Mouse (Mus musculus): ENCODE results near the gene C1qb. TPM values are rescaled to one million over a fixed set of nuclear protein-coding genes. Genes with fewer than 3 reads are reported as not detected.

C1qb gene
- polyA plus RNA-seq, 1 experiment from 2014 or later: 62.0 TPM

GRCm38 (mm10) chr4:136865531-136865930, 20.5 kb downstream of the C1qb start:
- Histone ChIP-seq H3K36me3 (no peaks in the 10 kb centered on the region), H3K9me3 (replicated peaks) (no peaks in the 10 kb centered on the region), H3K27me3 (replicated peaks) (no peaks in the 10 kb centered on the region), H3K27ac (replicated peaks) (peak overlapping the region; percentile 46; the same call in 1 of the 2 replicates), H3K4me2 (peak overlapping the region; percentile 32), H3K4me1 (peaks cover 35% of the 10 kb centered on the region), H3K4me3 (replicated peaks) (no peak overlapping the region), H3K9ac (replicated peaks) (no peak overlapping the region; the same call in 1 of the 2 replicates)
- WGBS: 31% methylated on average over 5 of the region's 5 CpGs
- ATAC-seq (ENCODE audit: low FRiP score): 0 out of 2 replicates have a peak, but pooled peaks have one; percentile 11

GRCm38 (mm10) chr4:136864751-136865470, 21.1 kb downstream of the C1qb start:
- H3K27ac ChIP-seq (replicated peaks): peak overlapping the region; percentile 46; the same call in 1 of the 2 replicates
- H3K4me1 ChIP-seq: peaks cover 35% of the 10 kb centered on the region
- no peak overlapping the region; the same call in 1 of the 2 replicates for H3K9ac ChIP-seq (replicated peaks)
- no peaks in the 10 kb centered on the region for H3K27me3 ChIP-seq (replicated peaks)
- 5% methylated on average over 15 of the region's 15 CpGs for WGBS
- H3K4me3 ChIP-seq (replicated peaks): no peak overlapping the region
- no peaks in the 10 kb centered on the region for H3K36me3 ChIP-seq
- no peaks in the 10 kb centered on the region for H3K9me3 ChIP-seq (replicated peaks)
- H3K4me2 ChIP-seq: peak overlapping the region; percentile 32
- ATAC-seq (ENCODE audit: low FRiP score): peak; percentile 52; the same call in 1 of the 2 replicates

- Histone ChIP-seq H3K9me3 (replicated peaks) (no peaks in the 10 kb centered on the region), H3K4me2 (no peak overlapping the region), H3K27ac (replicated peaks) (no peak overlapping the region), H3K36me3 (no peaks in the 10 kb centered on the region), H3K27me3 (replicated peaks) (no peaks in the 10 kb centered on the region), H3K4me1 (peaks cover 35% of the 10 kb centered on the region), H3K4me3 (replicated peaks) (no peak overlapping the region), H3K9ac (replicated peaks) (no peak overlapping the region)
- no peak for ATAC-seq (ENCODE audit: low FRiP score)
- WGBS: 49% methylated on average over 9 of the region's 9 CpGs
Measured at GRCm38 (mm10) chr4:136863517-136863916, 22.5 kb downstream of the C1qb start.

- H3K27ac ChIP-seq (replicated peaks): no peak overlapping the region
- 70% methylated on average over 2 of the region's 2 CpGs for WGBS
- H3K4me1 ChIP-seq: peaks cover 31% of the 10 kb centered on the region
- H3K9ac ChIP-seq (replicated peaks): no peak overlapping the region
- H3K27me3 ChIP-seq (replicated peaks): no peaks in the 10 kb centered on the region
- H3K9me3 ChIP-seq (replicated peaks): no peaks in the 10 kb centered on the region
- no peak overlapping the region for H3K4me2 ChIP-seq
- H3K4me3 ChIP-seq (replicated peaks): no peak overlapping the region
- H3K36me3 ChIP-seq: no peaks in the 10 kb centered on the region
- ATAC-seq (ENCODE audit: low FRiP score): no peak
Measured at GRCm38 (mm10) chr4:136862411-136862810, 23.6 kb downstream of the C1qb start.

- WGBS: 7% methylated on average over 17 of the region's 17 CpGs
- Histone ChIP-seq H3K27me3 (replicated peaks) (no peaks in the 10 kb centered on the region), H3K27ac (replicated peaks) (0 out of 2 replicates have a peak overlapping the region, but pooled peaks have one; percentile 4), H3K36me3 (no peaks in the 10 kb centered on the region), H3K4me1 (peaks cover 31% of the 10 kb centered on the region), H3K9me3 (replicated peaks) (no peaks in the 10 kb centered on the region), H3K4me2 (no peak overlapping the region), H3K4me3 (replicated peaks) (no peak overlapping the region), H3K9ac (replicated peaks) (no peak overlapping the region)
- ATAC-seq (ENCODE audit: low FRiP score): 0 out of 2 replicates have a peak, but pooled peaks have one; percentile 13
Measured at GRCm38 (mm10) chr4:136861806-136862205, 24.2 kb downstream of the C1qb start.

- H3K9ac ChIP-seq (replicated peaks): no peak overlapping the region
- 85% methylated on average over 7 of the region's 7 CpGs for WGBS
- H3K36me3 ChIP-seq: no peaks in the 10 kb centered on the region
- no peaks in the 10 kb centered on the region for H3K9me3 ChIP-seq (replicated peaks)
- H3K27me3 ChIP-seq (replicated peaks): no peaks in the 10 kb centered on the region
- ATAC-seq (ENCODE audit: low FRiP score): no peak
- no peak overlapping the region for H3K4me3 ChIP-seq (replicated peaks)
- H3K4me1 ChIP-seq: peaks cover 23% of the 10 kb centered on the region
- H3K4me2 ChIP-seq: no peak overlapping the region
- no peak overlapping the region for H3K27ac ChIP-seq (replicated peaks)
Measured at GRCm38 (mm10) chr4:136860022-136860421, 26.0 kb downstream of the C1qb start.

- no peaks in the 10 kb centered on the region for H3K36me3 ChIP-seq
- H3K27me3 ChIP-seq (replicated peaks): no peaks in the 10 kb centered on the region
- no peak overlapping the region for H3K4me3 ChIP-seq (replicated peaks)
- H3K4me1 ChIP-seq: no peaks in the 10 kb centered on the region; the same call in 1 of the 2 replicates
- no peak overlapping the region for H3K4me2 ChIP-seq
- H3K9ac ChIP-seq (replicated peaks): no peak overlapping the region
- no peak overlapping the region for H3K27ac ChIP-seq (replicated peaks)
- no peak for ATAC-seq (ENCODE audit: low FRiP score)
- no peaks in the 10 kb centered on the region for H3K9me3 ChIP-seq (replicated peaks)
- 30% methylated on average over 6 of the region's 6 CpGs for WGBS
Measured at GRCm38 (mm10) chr4:136855081-136855480, 30.9 kb downstream of the C1qb start.

GRCm38 (mm10) chr4:136852989-136853388, 33.0 kb downstream of the C1qb start:
- Histone ChIP-seq H3K4me3 (replicated peaks) (no peak overlapping the region), H3K27me3 (replicated peaks) (no peaks in the 10 kb centered on the region), H3K4me2 (no peak overlapping the region), H3K4me1 (peaks cover 8% of the 10 kb centered on the region), H3K36me3 (no peaks in the 10 kb centered on the region), H3K27ac (replicated peaks) (no peak overlapping the region), H3K9me3 (replicated peaks) (no peaks in the 10 kb centered on the region), H3K9ac (replicated peaks) (no peak overlapping the region)
- no peak for ATAC-seq (ENCODE audit: low FRiP score)
- WGBS: 80% methylated on average over 12 of the region's 12 CpGs

GRCm38 (mm10) chr4:136852119-136852518, 33.9 kb downstream of the C1qb start:
- no peak overlapping the region for H3K4me2 ChIP-seq
- ATAC-seq (ENCODE audit: low FRiP score): no peak
- no peak overlapping the region for H3K9ac ChIP-seq (replicated peaks)
- H3K4me1 ChIP-seq: peaks cover 11% of the 10 kb centered on the region
- peak overlapping the region; percentile 49; the same call in 1 of the 2 replicates for H3K27ac ChIP-seq (replicated peaks)
- H3K9me3 ChIP-seq (replicated peaks): no peaks in the 10 kb centered on the region
- 32% methylated on average over 5 of the region's 5 CpGs for WGBS
- no peaks in the 10 kb centered on the region for H3K36me3 ChIP-seq
- no peak overlapping the region for H3K4me3 ChIP-seq (replicated peaks)
- no peaks in the 10 kb centered on the region for H3K27me3 ChIP-seq (replicated peaks)

- peaks cover 11% of the 10 kb centered on the region for H3K4me1 ChIP-seq
- no peaks in the 10 kb centered on the region for H3K36me3 ChIP-seq
- no peak overlapping the region for H3K9ac ChIP-seq (replicated peaks)
- H3K27ac ChIP-seq (replicated peaks): no peak overlapping the region
- no peak overlapping the region for H3K4me2 ChIP-seq
- H3K27me3 ChIP-seq (replicated peaks): no peaks in the 10 kb centered on the region
- 58% methylated on average over 4 of the region's 4 CpGs for whole genome bisulfite sequencing
- H3K4me3 ChIP-seq (replicated peaks): no peak overlapping the region
- H3K9me3 ChIP-seq (replicated peaks): no peaks in the 10 kb centered on the region
- ATAC-seq (ENCODE audit: low FRiP score): no peak
Measured at GRCm38 (mm10) chr4:136848565-136848964, 37.4 kb downstream of the C1qb start.

GRCm38 (mm10) chr4:136847166-136847565, 38.8 kb downstream of the C1qb start:
- 58% methylated on average over 6 of the region's 6 CpGs for WGBS

GRCm38 (mm10) chr4:136842802-136843201, 43.2 kb downstream of the C1qb start:
- Histone ChIP-seq H3K9me3 (replicated peaks) (no peaks in the 10 kb centered on the region), H3K9ac (replicated peaks) (no peak overlapping the region), H3K36me3 (no peaks in the 10 kb centered on the region), H3K4me1 (peaks cover 11% of the 10 kb centered on the region), H3K4me3 (replicated peaks) (no peak overlapping the region), H3K4me2 (no peak overlapping the region), H3K27ac (replicated peaks) (no peak overlapping the region), H3K27me3 (replicated peaks) (peaks cover 7% of the 10 kb centered on the region; the same call in 1 of the 2 replicates)
- ATAC-seq (ENCODE audit: low FRiP score): no peak
- 86% methylated on average over 10 of the region's 10 CpGs for WGBS

More at GRCm38 (mm10) chr4:136847166-136847565, 38.8 kb downstream of the C1qb start:
- no peak overlapping the region for H3K4me3 ChIP-seq (replicated peaks)
- H3K4me2 ChIP-seq: no peak overlapping the region
- peaks cover 11% of the 10 kb centered on the region for H3K4me1 ChIP-seq
- no peaks in the 10 kb centered on the region for H3K36me3 ChIP-seq
- H3K9ac ChIP-seq (replicated peaks): no peak overlapping the region
- no peaks in the 10 kb centered on the region for H3K9me3 ChIP-seq (replicated peaks)
- H3K27ac ChIP-seq (replicated peaks): no peak overlapping the region
- ATAC-seq (ENCODE audit: low FRiP score): no peak
- no peaks in the 10 kb centered on the region for H3K27me3 ChIP-seq (replicated peaks)

Measured in neural tube, embryonic 15.5 days (tissue).